Mouse (Mus musculus): Measurements from ENCODE around the gene Rcl1. TPM values are rescaled to one million over a fixed set of nuclear protein-coding genes. Genes with fewer than 3 reads are reported as not detected.

Gene Rcl1
- 1 to 10 TPM; 4.7 to 5.7 TPM for total RNA-seq (2021)

DNA sequence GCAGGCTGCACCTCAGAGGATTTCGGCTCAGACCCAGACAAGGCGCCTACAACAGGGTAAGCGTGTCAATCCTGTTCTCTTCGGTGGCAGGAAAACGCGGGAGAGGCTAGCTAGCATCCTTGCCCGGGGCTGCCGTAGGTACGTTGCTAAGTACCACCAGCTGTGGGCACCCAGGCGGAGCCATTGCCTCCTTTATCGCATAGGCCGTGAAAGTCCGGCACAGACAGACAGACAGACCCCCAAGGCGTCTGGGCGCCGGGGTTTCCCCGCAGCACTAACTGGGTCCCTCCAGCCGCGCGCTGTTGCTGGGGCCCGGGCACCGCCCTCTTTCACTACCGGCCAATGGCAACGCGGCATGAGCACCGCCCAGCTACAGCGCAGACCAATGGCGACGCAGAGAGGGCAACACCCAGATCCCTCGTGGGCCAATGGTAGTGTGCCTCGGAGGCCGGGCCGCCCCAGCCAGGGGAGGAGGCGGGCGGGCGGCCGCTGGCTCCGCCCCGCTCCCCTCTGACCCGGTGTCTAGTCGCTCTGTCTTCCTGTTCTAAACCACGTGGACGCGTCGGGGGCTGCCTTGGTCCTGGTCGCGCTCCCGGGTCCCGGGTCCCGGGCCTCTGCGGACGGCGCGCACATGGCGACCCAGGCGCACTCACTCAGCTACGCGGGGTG is at the start of gene Rcl1:
Gene Rcl1 (plus strand): TSS at position 502 of the 669 bp plus-strand sequence.
- intact Hi-C loops (cut with DNase I) = loop anchor here (5.0 kb wide), 2 partner anchors 34 to 151 kb away; partner anchors contain the start of gene Jak2
- peak; percentile 94 for DNase-seq (ENCODE audit: low spot score)

DNA sequence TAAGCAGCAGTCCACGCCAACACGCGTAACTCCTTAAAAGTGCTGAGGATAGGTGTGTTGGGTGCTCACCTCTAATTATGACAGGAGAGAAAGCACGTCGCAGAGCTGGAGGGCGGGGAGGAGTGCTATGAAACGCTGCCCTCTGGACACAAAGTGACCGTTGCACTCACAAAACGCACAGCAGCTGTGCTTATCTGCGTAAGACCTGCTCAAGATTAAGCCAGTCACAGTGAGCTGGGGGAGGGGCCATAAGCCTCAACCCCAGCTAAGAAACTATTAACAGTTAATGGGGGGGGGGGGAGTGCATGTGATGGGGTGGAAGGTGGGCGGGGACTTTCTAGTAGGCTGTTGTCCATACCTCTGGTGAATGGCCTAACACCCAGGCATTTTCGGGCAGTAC is 48.4 kb upstream of the Rcl1 start:
- intact Hi-C loops (cut with DNase I) = no loop called here

DNA sequence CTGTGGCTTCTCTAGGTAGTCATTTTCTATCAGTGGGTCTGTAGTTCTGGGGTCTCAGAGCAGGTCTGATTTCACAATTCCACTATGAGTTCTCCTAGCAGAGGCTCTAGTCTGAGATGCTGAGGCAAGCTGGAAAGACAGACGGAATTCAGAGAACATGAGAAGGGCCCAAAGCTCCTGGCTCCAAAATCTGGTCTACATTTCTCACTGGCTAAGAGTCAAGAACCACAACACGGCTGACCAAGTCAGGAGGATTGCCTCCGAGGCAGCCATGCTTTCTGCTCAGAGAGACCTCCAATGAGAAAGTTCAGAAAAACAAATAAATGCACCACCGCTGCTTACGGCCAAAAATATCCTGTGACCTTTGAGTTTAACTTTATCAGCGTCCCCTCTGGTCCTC is 46.6 kb upstream of the Rcl1 start:
- DNase-seq (ENCODE audit: low spot score) = no peak
- intact Hi-C loops (cut with DNase I) = no loop called here

More for the DNA sequence above, 48.4 kb upstream of the Rcl1 start:
- DNase-seq (ENCODE audit: low spot score) = no peak

DNA sequence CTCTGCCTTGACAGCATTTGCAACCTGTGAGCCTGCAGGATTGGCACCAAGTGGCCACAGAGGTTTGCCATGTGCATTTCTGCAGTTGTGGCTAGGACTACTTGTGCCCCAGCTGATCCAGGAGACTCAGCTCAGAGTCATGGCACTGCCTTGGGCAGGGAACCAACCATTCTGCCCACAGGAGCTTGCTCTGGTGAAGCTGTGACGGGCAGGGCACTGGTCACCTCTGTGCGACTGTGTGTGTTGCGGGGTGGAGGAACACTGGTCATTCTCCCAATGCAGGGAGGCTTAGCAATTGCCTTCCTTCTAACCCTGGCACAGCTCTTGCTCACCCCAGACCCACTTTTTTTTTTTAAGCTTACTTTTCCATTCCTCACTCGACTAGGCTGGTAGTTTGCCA is 45.7 kb upstream of the Rcl1 start:
- no peak for DNase-seq (ENCODE audit: low spot score)
- intact Hi-C loops (cut with DNase I) = no loop called here

DNA sequence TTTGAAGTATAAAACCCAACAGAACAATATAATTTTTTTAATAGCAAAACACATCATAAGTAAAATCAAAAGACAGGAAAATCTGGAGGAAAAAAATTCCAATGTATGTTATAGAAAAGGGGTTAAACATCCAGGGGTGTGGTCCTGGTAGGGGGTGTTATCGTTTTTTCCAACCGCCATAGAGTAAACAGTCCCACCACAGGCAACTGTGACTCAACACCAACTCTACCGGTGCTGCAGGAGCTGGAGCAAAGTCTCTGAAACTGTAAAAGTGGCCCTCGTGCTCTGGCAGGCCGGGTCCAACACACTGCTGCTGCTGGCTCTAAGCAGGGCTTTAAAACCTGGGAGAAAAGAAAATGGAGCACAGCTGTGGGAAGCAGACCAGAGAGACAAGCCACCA is 42.4 kb upstream of the Rcl1 start:
- no peak for DNase-seq (ENCODE audit: low spot score)
- intact Hi-C loops (cut with DNase I) = no loop called here

DNA sequence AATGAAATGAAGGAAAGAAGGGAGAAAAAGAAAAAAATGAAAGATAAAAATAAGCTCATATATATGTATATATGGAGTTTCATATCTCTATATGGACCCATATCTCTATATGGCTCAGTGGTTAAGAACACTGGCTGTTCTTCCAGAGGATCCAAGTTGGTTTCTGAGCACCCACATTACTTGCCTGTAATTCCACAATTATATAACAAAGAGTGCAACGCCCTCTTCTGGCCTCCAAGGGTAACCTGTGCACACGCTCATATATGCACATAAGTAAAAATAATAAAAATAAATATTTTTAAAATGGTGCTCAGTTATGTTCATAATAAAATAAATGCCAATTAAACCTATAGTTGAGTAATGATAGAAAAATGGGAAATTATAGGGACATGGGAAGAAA is 41.5 kb upstream of the Rcl1 start:
- intact Hi-C loops (cut with DNase I) = loop anchor here (5.0 to 10.0 kb wide), 4 partner anchors 213 to 505 kb away; no protein-coding TSS in a partner anchor
- no peak for DNase-seq (ENCODE audit: low spot score)

DNA sequence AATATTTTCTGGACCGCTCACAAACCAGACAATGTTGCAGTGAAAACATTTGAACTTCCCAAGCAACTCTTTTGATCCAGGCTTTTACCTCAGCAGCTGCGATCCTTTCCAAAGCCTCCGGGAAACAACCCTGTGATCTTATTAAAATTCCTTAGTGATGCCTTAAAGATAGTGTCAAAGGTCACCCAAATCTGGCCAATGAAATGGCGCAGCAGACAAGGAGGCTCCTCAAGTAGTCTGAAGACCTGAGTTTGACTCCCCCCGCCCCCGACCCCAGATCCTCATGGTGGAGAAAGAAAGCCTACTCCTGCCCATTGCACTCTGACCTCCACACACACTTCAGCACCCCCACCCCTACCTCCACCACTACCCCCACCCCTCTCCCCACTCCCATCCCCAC is 40.9 kb upstream of the Rcl1 start:
- intact Hi-C loops (cut with DNase I) = loop anchor here (5.0 to 10.0 kb wide), 4 partner anchors 212 to 505 kb away; no protein-coding TSS in a partner anchor
- no peak for DNase-seq (ENCODE audit: low spot score)

DNA sequence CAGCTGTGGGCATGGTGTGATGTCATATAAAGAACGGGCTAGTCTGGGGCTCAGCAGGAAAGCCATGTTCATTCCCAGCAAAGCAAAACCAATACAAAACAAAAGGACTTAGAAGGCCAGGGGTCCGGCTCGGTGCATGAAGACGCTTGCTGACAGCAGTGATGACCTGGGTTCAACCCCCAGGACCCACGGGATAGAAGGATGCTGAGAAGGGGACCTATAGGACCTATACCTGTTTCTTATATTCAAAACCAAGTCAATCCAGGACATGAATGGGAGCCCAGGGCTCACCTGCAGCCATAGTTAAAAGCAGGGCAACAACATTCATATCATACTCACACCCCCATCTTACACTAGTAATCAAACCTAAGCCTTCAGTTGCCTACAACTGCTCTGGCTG is 38.2 kb upstream of the Rcl1 start:
- intact Hi-C loops (cut with DNase I) = loop anchor here (2.0 to 10.0 kb wide), 5 partner anchors 190 to 502 kb away; no protein-coding TSS in a partner anchor
- no peak for DNase-seq (ENCODE audit: low spot score)

DNA sequence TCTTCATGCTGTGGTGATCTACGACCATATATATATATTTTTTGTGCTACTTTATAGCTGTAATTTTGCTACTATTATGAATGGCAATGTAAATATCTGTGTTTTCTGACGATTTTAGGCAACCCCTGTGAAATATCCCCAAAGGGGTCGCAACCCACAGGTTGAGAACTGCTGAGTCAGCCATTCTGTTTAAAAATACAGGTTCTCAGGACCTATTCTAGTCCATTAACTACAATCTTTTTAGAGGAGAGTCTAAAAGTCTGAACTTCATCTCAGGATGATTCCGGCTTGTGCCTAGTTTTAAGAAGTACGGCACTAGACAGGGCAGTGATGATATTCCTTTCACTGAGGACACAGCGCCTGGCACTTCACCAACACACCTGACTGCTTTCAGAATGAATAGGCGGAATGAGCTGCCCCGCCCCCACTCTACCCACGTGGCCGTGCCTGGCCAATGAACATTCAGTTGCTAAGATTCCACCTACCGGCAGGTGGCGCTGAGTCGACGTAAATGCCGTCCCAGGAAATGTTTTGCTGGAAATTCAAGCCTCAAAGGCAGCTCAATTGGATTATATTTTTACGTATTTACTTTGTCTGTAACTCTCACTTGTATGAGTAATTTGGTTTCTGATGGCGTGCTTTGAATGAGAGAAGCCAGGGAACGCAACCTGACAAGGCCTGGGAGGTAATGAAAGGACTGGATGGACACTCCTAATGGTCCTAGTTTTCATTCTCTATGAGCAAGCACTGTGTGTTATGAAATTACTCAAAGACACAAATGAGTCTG is 37.4 kb upstream of the Rcl1 start:
- intact Hi-C loops (cut with DNase I) = loop anchor here (2.0 to 10.0 kb wide), 6 partner anchors 189 to 501 kb away; no protein-coding TSS in a partner anchor
- DNase-seq (ENCODE audit: low spot score) = peak; percentile 77

DNA sequence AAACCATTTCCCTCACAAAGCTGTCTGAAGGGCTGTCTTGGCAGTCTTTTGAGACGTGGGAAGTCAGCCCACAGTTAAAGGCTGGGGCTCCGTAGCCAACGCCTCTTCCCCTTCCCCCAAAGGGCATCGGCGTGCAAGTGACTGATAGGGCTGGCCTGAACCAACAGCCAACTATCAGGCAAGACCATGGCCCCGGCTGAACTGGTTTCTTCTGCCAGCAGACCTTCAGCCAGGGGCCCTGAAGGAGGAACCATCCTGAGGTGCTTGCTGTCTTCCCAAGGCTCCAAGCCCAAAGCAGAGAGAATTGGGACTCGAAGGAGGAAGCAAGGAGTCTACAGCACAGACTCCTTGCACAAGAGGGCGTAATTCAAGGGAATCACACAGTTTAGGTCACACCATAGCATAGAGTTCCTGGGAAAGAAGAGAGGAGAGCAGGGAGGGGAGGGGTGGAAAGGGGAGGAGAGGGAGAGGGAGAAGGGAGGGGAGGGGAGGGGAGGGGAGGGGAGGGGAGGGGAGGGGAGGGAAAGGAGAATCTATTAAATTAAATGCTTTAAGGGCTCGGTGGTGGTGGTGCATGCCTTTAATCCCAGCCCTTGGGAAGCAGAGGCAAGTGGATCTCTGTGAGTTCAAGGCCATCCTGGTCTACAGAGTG is 36.6 kb upstream of the Rcl1 start:
- DNase-seq (ENCODE audit: low spot score) = peak; percentile 48
- intact Hi-C loops (cut with DNase I) = loop anchor here (2.0 to 10.0 kb wide), 6 partner anchors 38 to 500 kb away; partner anchors contain the start of gene Rcl1

DNA sequence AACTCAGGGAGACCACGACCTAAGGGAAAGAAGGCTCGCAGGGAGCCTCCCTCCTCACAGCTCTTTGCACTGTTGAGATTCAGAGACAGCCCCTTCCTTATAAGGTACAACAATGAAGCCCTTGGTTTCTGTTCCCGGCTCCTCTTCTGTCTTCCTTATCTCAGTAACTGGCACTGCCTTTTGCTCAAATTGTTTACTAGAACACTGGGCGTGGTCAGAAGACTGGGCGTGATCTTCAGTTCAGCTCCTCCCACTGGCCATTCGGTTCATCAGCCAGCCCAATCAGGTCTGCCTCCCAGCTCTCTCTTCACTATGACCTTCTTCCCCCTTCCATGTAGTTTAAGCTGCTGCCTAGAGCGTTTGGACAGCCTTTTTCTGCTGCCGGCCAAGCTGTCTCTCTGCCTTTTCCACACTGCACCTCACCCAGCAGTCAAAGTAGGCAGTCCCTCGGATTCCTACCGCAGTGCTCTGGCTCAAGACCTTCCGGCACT is 34.1 kb upstream of the Rcl1 start:
- intact Hi-C loops (cut with DNase I) = loop anchor here (5.0 to 10.0 kb wide), 4 partner anchors 35 to 498 kb away; partner anchors contain the start of gene Rcl1

DNA sequence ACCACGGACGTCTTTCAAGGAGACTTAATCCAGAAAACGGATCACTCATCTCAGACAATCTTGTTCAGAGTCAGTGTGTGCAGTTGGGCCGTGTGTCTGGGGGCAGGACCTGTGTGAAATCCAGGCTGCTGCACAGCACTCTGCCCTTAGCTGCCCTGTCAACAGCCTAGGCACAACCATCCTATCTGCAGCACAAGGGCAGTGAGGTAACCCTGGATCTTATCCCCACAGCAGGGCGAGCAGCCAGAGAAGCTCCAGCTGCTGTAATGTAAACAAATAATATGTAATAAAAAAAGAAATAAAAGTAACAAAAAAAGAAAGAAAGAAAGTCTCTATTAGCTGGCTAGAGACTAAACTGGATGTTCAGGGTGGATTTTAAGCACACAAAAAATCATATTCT is 32.0 kb upstream of the Rcl1 start:
- DNase-seq (ENCODE audit: low spot score) = no peak
- intact Hi-C loops (cut with DNase I) = loop anchor here (5.0 to 10.0 kb wide), 4 partner anchors 33 to 496 kb away; partner anchors contain the start of gene Rcl1

More for the DNA sequence above, 34.1 kb upstream of the Rcl1 start:
- peak; percentile 76 for DNase-seq (ENCODE audit: low spot score)

DNA sequence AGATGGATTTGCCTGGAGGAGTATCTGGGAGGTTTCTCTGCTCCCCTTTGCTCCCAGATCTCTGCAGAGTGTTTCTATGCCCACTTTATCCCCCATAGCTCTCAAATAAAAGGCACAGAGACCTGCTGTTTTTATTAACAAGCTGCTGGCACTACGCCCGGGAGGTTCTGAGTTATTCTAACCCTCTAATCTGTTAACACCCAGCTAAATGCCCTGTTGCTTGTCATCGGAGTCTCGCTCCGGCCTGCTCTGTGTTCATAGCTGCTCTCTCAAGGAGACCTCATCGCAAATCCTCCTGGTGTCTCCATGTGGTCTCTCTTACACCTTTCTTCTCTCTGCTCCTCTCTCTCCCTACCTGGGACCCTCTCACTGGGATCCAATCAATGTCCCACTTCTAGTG is 26.4 kb upstream of the Rcl1 start:
- no peak for DNase-seq (ENCODE audit: low spot score)

DNA sequence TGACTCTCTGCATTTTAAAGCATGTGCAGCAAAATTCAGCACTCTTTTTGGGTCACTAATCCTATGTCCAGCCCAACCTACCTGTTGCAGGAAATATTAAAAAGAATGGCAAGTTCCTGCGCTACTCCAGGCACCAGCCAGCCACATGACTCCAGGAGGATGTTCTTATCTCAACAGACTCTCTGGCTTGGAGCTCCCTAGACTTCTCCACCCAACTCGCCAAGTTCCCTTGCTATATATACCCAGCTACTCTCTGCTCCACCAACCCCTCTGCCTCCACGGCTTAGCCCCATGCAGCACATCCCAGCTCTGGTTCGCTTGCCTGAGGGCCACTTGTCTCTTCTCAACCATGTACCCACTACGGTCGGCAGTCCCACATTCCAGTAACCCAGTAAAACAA is 12.5 kb upstream of the Rcl1 start:
- intact Hi-C loops (cut with DNase I) = no loop called here
- no peak for DNase-seq (ENCODE audit: low spot score)

More for the DNA sequence above, 26.4 kb upstream of the Rcl1 start:
- intact Hi-C loops (cut with DNase I) = no loop called here

DNA sequence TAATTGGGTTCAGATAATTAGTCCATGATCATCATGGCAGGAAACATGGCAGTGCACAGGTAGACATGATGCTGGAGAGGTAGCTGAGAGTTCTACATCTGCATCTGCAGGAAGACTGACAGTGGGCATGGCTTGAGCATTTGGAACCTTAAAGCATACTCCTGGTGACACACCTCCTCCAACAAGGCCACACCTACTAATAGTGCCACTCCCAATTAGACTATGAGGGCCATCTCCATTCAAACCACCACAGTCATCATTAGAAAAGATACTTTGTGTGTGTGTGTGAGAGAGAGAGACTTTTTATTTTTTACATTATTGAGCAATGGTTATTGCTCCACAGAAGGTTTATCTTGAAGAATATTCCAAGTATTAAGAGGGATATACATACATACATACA is 9.0 kb upstream of the Rcl1 start:
- intact Hi-C loops (cut with DNase I) = no loop called here
- no peak for DNase-seq (ENCODE audit: low spot score)

DNA sequence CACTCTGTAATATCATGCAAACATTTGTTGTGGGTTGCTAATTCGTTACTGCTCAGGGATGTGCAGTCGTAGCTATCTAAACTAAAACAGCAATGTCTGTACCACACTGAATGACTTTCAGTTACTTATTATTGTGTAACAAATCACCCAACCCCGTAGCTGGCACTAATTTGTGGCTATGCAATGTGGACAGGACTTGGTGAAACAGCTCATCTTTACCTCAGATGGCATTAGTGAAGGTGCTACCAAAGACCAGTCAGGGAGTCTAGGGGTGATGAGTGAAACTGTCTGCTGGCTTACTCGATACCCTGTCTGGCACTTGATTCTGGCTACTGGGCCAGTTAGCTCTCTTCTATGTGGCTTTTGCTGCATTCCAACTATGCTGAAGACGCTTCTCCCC is 2.1 kb upstream of the Rcl1 start:
- no peak for DNase-seq (ENCODE audit: low spot score)
- intact Hi-C loops (cut with DNase I) = no loop called here

DNA sequence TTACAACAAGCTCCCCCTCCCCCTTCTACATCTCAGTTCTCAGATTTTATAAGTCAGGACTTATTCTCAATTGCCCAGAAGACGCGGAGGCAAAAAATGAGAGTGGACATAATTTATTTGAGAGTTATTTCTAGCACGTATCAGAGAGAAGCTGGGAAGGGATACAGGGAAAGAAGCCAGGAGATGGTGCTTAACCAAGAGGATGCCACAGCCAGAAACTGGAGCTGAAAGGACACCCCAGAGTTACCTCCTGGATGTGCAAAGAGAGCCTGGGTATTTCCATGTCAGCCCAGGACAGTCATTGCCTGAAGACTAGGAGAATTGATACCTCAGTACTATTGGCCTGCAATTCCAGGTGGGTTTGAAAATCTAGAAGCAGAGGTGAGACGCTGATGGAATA is 1.6 kb upstream of the Rcl1 start:
- intact Hi-C loops (cut with DNase I) = no loop called here
- DNase-seq (ENCODE audit: low spot score) = no peak

DNA sequence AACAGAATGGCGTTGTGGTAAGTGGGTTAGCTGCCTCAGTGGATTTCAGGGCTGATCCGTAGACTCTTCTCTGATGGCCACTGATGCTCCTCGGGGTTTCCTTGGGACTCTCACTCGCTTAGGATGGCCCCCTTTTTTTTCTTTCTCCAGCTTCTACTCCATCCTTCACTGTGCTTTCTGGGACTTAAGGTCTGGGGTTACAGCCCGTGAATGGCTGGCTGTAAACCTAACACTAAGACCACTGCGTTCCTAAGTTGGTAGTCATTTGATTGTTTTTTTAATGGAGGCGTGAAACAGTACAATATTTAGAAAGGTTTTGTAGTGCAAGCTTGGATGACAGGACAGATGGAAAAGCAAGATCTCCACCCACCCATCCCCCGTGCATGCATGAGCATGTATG is 914 bp upstream of the Rcl1 start:
- intact Hi-C loops (cut with DNase I) = loop anchor here (5.0 kb wide), 2 partner anchors 33 to 152 kb away; partner anchors contain the start of gene Jak2
- no peak for DNase-seq (ENCODE audit: low spot score)

DNA sequence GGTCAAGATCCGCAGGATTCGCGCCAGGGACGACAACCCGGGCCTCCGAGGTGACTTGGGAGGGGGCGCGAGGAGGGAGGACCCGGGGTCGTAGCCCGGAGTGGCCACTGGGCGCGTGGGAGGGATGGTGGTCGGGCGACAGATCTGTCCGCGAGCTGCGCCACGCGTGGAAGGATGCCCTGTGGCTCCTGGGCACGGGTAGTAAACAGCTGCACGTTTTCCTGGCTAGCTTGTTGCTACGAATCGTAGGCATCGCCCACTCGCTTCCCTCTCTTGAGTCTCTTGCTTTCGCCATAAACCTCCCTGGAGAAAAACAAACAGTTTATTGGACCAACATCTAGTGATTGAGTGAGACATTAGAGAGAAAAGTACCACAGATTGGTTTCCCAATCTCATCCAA is 416 bp downstream of the Rcl1 start:
- intact Hi-C loops (cut with DNase I) = loop anchor here (5.0 kb wide), 2 partner anchors 34 to 151 kb away; partner anchors contain the start of gene Jak2
- DNase-seq (ENCODE audit: low spot score) = no peak

DNA sequence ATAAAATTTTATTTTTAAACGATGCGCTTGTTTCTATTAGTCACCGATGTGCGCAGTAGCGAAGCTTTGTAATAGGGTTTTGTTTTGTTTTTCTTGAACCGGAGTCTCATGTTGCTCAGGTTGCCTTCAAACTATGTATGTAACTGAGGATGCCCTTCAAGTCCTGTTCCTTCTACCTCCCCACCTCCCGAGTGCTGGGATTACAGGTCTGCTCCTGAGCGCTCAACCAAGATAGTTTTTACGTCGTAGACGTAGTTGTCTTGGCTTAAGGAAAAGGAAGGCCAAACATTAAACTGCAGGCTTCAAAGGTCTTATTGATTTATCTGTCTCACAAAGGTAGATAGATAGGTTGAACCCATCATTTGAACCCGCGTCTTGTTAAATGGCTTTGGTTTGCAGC is 923 bp downstream of the Rcl1 start:
- intact Hi-C loops (cut with DNase I) = loop anchor here (5.0 kb wide), 2 partner anchors 35 to 150 kb away; partner anchors contain the start of gene Jak2
- no peak for DNase-seq (ENCODE audit: low spot score)

Measured in heart, postnatal 25 days (tissue).